Mouse (Mus musculus) inflammation-experienced regulatory T-cells, adult 6 months (primary cell): ENCODE results near the gene Ribc1. TPM values are rescaled to one million over a fixed set of nuclear protein-coding genes. Genes with fewer than 3 reads are reported as not detected.

ENCODE experiments used
- ATAC-seq: one replicate; pipeline ENCODE4 v1.8.0; 2017
- polyA plus RNA-seq, 3 experiments: library from polyadenylated mRNA; unstranded; fragments of 100-300 nt; shearing (Covaris generic); gene quantifications; one replicate each; pipeline ENCODE4 v1.2.1; 2017

Gene Ribc1
- polyA plus RNA-seq: 1 to 10 TPM; 1.4 to 1.9 (median 1.8) TPM

GRCm38 (mm10) chrX:152016151-152017145, at the start of gene Ribc1, which contains the start of gene Smc1a:
Gene Ribc1 (minus strand): TSS chrX:152016295.
Gene Smc1a (plus strand): TSS chrX:152016428.
- ATAC-seq: peak; percentile 93

GRCm38 (mm10) chrX:152065674-152066073, 49.6 kb upstream of the Ribc1 start:
- ATAC-seq: no peak

GRCm38 (mm10) chrX:152054094-152054493, 38.0 kb upstream of the Ribc1 start:
- ATAC-seq: no peak

GRCm38 (mm10) chrX:152052546-152052945, 36.5 kb upstream of the Ribc1 start:
- no peak for ATAC-seq

GRCm38 (mm10) chrX:152047230-152047629, 31.1 kb upstream of the Ribc1 start:
- no peak for ATAC-seq

- no peak for ATAC-seq
Measured at GRCm38 (mm10) chrX:152039865-152040264, 23.8 kb upstream of the Ribc1 start.

GRCm38 (mm10) chrX:152019294-152019693, 3.2 kb upstream of the Ribc1 start:
- ATAC-seq: no peak

- no peak for ATAC-seq
Measured at GRCm38 (mm10) chrX:152017186-152017585, 1.1 kb upstream of the Ribc1 start.

- no peak for ATAC-seq
Measured at GRCm38 (mm10) chrX:152015752-152016150, 344 bp downstream of the Ribc1 start.

- ATAC-seq: no peak
Measured at GRCm38 (mm10) chrX:152007863-152008262, 8.2 kb downstream of the Ribc1 start.

GRCm38 (mm10) chrX:152002865-152003264, 13.2 kb downstream of the Ribc1 start:
- no peak for ATAC-seq

GRCm38 (mm10) chrX:152001737-152002710, 14.1 kb downstream of the Ribc1 start, which contains the start of gene Hsd17b10:
Gene Hsd17b10 (plus strand): TSS chrX:152001845.
- ATAC-seq: peak; percentile 96

- ATAC-seq: no peak
Measured at GRCm38 (mm10) chrX:152001182-152001684, 14.9 kb downstream of the Ribc1 start.

GRCm38 (mm10) chrX:151999006-151999710, 16.9 kb downstream of the Ribc1 start:
- no peak for ATAC-seq

Other genes starting within 250 kb of the Ribc1 start
- gene Huwe1, start 215.5 kb downstream of the Ribc1 start, polyA plus RNA-seq: 10 to 100 TPM; 32.7 to 68.5 (median 67.2) TPM
- 100 to 1,000 TPM; 101 to 136 (median 117) TPM for gene Hsd17b10, start 14.4 kb downstream of the Ribc1 start, polyA plus RNA-seq
- 100 to 1,000 TPM in 1 of 3 experiments, 10 to 100 TPM in 2; 80.1 to 110 (median 94.3) TPM for gene Smc1a, start 133 bp upstream of the Ribc1 start, polyA plus RNA-seq
- gene Iqsec2, start 128.0 kb upstream of the Ribc1 start, polyA plus RNA-seq: under 1 TPM in 2 of 3 experiments, not detected in 1; 0.35 to 0.36 TPM
- gene Kdm5c, start 216.7 kb upstream of the Ribc1 start, polyA plus RNA-seq: 10 to 100 TPM; 24.4 to 35.0 (median 26.8) TPM